Mouse (Mus musculus) limb, embryonic 10.5 days (tissue): ENCODE measurements around the gene Negr1. TPM values are rescaled to one million over a fixed set of nuclear protein-coding genes. Genes with fewer than 3 reads are reported as not detected.

Experiments used
- DNase-seq: peaks from one replicate; pipeline ENCODE4 v3.0.0-alpha.2; 2017; ENCODE audit warnings: low spot score
- H3K27ac ChIP-seq: fragments of 300-500 bp; sonication (generic); 2 replicates; pipeline ENCODE4 v1.5.1; 2016; ENCODE audit warnings: mild to moderate bottlenecking
- H3K27me3 ChIP-seq: fragments of 300-500 bp; sonication (generic); 2 replicates; pipeline ENCODE4 v1.6.1; 2016; ENCODE audit warnings: low read depth, mild to moderate bottlenecking; ENCODE audit not compliant: poor library complexity, severe bottlenecking
- H3K36me3 ChIP-seq: fragments of 300-500 bp; sonication (generic); 2 replicates; pipeline ENCODE4 v1.6.1; 2016; ENCODE audit warnings: mild to moderate bottlenecking, moderate library complexity
- H3K4me1 ChIP-seq: fragments of 300-500 bp; sonication (generic); 2 replicates; pipeline ENCODE4 v1.6.1; 2016
- H3K4me3 ChIP-seq: fragments of 300-500 bp; sonication (generic); 2 replicates; pipeline ENCODE4 v1.5.1; 2016; ENCODE audit warnings: mild to moderate bottlenecking, moderate library complexity
- H3K9me3 ChIP-seq: fragments of 300-500 bp; sonication (generic); replicated peaks from 2 replicates; pipeline ENCODE4 v1.6.1; 2016; ENCODE audit warnings: mild to moderate bottlenecking
- WGBS: fragments of 180-500 bp; shearing (Covaris S2); methylation state at CpG from one replicate; pipeline ENCODE4 v1.1.7; 2016; 5-methylcytosine and 5-hydroxymethylcytosine counted together
- polyA plus RNA-seq: library from polyadenylated mRNA; unstranded; fragments of >200 nt; fragmentation: Nextera tagmentation; extraction: Ambion mirVana; gene quantifications from 2 replicates; pipeline ENCODE4 v1.2.1, GENCODE M21; 2016

Negr1 gene
- polyA plus RNA-seq, 1 experiment from 2014 or later: 1.8 TPM

DNA sequence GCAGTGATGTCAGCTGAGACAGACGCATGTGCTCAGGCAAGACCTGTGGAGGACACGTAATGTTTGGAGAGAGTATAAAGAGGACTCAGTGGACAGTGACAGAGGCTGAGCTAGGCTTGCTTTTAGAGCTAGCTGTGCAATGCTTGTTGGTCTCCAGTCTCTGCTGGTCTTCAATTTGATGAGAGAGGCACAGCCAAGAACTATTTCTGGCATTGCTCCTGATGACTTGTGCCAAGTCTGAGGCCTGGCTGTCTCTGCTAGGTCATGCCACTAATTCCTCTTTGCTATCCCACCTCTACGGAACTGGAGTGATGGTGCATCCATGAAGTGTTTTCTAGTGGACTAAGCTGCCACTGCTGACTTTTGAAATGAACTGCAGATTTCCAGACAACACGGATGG lies 149.1 kb downstream of the Negr1 start:
- no peaks in the 10 kb centered on the region for H3K9me3 ChIP-seq
- H3K27me3 ChIP-seq: no peaks in the 10 kb centered on the region
- 81% methylated on average over 4 of the region's 4 CpGs for WGBS
- H3K4me1 ChIP-seq: 0 out of 2 replicates have a peak, but pooled peaks cover 5% of the 10 kb centered on the region
- H3K4me3 ChIP-seq: no peak overlapping the region
- no peaks in the 10 kb centered on the region for H3K36me3 ChIP-seq
- no peak overlapping the region for H3K27ac ChIP-seq
- DNase-seq: no peak

DNA sequence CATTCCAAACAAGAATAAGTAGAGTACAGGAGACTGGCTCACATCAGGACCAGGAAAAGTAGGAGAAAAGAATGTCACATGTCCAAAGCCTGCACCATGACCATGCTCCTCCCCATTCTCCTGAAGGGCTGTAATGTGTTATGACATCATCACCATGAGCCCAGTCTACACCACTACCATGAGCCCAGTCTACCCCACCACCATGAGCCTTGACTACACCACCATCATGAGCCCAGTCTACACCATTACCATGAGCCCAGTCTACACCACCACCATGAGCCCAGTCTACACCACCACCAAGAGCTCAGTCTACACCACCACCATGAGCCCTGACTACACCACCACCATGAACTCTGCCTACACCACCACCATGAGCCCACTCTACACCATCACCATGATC lies 174.7 kb downstream of the Negr1 start:
- H3K27me3 ChIP-seq: no peaks in the 10 kb centered on the region
- H3K9me3 ChIP-seq: no peaks in the 10 kb centered on the region
- H3K4me3 ChIP-seq: no peak overlapping the region
- no peak overlapping the region for H3K27ac ChIP-seq
- DNase-seq: no peak
- no peaks in the 10 kb centered on the region for H3K4me1 ChIP-seq
- H3K36me3 ChIP-seq: no peaks in the 10 kb centered on the region

DNA sequence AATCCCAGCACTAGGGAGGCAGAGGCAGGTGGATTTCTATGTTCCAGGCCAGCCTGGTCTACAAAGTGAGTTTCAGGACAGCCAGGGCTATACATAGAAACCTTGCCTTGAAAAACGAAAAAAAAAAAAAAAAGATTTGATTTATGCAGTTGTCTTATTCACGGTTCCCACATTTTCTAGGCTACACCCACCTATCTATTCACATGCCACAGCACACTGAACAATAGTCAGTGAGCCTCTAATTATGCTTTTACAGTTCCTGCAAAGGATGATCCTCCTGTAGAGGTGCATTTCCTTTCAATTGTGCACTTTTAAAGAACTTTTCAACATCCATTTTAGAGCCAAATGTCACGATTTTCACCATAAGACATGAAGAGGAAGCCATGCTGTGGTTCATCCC lies 177.9 kb downstream of the Negr1 start:
- H3K27me3 ChIP-seq: no peaks in the 10 kb centered on the region
- H3K4me3 ChIP-seq: no peak overlapping the region
- H3K36me3 ChIP-seq: no peaks in the 10 kb centered on the region
- no peaks in the 10 kb centered on the region for H3K4me1 ChIP-seq
- WGBS: 76% methylated on average over 3 of the region's 3 CpGs
- H3K9me3 ChIP-seq: no peaks in the 10 kb centered on the region
- no peak for DNase-seq
- H3K27ac ChIP-seq: no peak overlapping the region

DNA sequence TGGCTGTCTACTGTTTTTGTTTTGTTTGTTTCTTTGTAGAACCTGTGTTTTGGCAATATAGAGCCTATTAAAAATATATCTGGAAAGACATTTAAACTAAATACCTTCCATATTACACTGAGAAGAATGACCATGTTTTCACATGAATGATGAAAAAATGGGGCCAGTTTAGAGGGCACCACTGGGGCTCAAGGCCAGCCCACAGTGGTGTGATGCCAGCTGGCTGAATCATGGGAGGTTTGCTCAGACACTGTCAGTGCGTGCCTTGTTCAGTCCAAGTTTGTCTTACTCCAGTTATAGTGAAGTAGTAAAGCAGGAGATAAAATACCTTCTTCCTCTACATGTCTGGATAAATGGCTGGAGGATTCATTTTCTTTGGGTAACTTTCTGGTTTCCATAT lies 181.7 kb downstream of the Negr1 start:
- Histone ChIP-seq H3K36me3 (no peaks in the 10 kb centered on the region), H3K27me3 (no peaks in the 10 kb centered on the region), H3K4me1 (peaks cover 20% of the 10 kb centered on the region; the same call in 1 of the 2 replicates), H3K27ac (no peak overlapping the region), H3K9me3 (no peaks in the 10 kb centered on the region), H3K4me3 (no peak overlapping the region)
- no peak for DNase-seq
- 92% methylated on average over 1 of the region's 1 CpGs for WGBS

DNA sequence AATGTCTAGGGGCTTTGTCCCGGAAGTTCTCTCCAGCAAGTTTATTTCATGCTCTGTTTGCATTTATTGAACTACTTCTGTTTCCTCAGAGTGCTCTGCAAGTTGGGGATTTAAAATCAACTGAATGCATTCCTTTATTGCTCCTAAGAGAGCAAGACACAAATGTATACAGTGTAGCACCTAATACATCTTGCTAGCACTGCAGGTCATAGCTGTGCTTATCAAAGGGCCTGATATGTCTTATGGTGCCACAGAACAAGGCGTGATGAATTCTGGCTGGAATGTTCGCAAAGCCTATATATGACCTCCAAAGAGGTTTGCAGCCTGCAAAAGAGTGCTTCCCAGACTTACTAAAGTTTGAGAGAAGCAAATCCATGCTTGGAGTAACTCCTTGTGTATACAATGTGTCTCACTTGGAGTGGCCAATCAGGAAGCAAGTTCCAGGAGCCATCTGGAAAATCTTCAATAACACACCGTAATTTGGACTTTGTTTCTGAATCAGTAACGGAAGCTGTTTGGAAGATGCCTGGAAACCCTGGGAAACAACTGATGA lies 183.7 kb downstream of the Negr1 start:
- H3K36me3 ChIP-seq: no peaks in the 10 kb centered on the region
- H3K9me3 ChIP-seq: no peaks in the 10 kb centered on the region
- DNase-seq: no peak
- no peak overlapping the region for H3K4me3 ChIP-seq
- H3K27ac ChIP-seq: peak overlapping the region; percentile 21; the same call in 1 of the 2 replicates
- H3K4me1 ChIP-seq: peaks cover 26% of the 10 kb centered on the region
- no peaks in the 10 kb centered on the region for H3K27me3 ChIP-seq
- 64% methylated on average over 5 of the region's 5 CpGs for WGBS

DNA sequence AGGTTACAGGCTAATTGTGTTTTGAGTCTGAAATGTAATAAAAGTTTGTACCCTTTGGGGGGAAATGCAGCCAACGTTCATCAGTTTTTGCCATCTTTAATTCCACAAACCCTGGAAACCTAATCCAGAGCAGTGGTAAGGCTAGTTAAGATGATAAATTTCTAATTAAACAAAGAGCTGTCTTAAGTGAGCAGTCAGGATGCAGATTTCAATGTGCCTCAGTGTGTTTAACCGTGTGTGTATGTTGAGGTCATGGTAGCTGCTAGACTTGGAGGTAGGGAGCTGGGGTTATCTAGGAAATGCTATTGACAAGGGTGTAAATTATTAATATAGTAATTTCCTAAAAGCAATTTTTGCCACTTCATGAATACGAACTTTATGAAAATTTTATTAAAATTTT lies 185.9 kb downstream of the Negr1 start:
- DNase-seq: no peak
- Histone ChIP-seq H3K36me3 (no peaks in the 10 kb centered on the region), H3K4me1 (peaks cover 26% of the 10 kb centered on the region), H3K4me3 (no peak overlapping the region), H3K27ac (no peak overlapping the region), H3K9me3 (no peaks in the 10 kb centered on the region), H3K27me3 (no peaks in the 10 kb centered on the region)
- WGBS: 52% methylated on average over 3 of the region's 3 CpGs

DNA sequence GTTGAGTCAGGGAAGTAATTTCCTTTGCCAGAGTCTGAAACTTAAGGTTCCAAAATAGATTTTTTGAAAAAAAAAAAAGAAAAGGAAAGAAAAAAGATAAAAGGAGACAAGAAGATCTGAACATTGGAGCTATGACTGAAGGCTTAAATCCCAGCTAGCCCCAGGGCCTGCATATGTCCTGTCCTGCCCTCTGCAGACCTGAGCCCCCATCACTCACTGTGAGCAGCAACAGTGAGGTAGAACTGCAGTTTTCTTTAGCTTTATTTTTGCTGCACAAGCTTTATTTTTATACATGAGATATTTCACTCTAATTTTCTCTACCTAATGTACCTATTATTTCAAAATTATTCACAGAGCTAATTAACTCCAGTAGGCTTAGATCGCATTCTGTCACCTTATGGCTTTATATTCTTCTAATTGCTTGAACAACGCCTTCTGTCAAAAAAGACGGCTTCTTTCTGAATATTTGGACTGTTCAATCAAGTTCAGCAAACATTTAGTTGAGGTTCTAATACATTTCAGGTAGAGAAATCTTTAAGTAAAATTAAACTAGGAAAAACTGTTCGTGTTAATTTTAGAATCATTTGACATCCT lies 192.3 kb downstream of the Negr1 start:
- no peaks in the 10 kb centered on the region for H3K9me3 ChIP-seq
- 47% methylated on average over 4 of the region's 4 CpGs for WGBS
- no peak for DNase-seq
- H3K27ac ChIP-seq: no peak overlapping the region
- no peaks in the 10 kb centered on the region for H3K36me3 ChIP-seq
- no peaks in the 10 kb centered on the region for H3K27me3 ChIP-seq
- peaks cover 22% of the 10 kb centered on the region for H3K4me1 ChIP-seq
- H3K4me3 ChIP-seq: no peak overlapping the region

DNA sequence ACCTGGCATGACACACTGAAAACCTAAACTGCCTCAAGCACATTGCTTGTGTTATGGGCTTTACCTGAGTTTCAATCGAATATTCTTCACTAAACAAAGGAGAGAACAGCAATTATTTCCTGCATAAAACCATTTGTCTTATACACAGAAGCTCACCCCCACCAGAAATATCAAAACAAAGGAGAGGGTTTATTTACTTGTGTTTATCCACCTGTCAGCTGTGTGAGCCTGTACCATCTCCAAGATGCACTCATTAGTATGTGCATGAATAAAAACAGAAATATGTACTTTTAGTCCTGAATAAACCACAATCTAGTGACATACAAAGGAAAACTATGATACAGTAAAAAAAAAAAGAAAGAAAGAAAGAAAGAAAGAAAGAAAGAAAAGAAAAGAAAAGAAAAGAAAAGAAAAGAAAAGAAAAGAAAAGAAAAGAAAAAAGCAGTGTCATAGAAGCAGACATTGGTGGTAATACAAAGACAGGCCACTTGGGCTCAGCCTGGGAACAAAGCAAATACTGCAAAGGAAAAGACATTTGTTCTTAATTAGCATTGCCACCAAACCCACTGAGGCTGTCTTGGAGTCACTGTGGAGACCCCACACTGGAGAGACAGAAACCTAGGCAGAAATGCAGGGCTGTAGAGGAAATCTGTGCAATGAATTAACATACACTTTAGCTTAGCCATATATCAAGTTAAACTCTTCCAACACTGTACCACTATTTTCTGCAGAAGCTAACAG lies 193.4 kb downstream of the Negr1 start:
- peaks cover 17% of the 10 kb centered on the region for H3K4me1 ChIP-seq

DNA sequence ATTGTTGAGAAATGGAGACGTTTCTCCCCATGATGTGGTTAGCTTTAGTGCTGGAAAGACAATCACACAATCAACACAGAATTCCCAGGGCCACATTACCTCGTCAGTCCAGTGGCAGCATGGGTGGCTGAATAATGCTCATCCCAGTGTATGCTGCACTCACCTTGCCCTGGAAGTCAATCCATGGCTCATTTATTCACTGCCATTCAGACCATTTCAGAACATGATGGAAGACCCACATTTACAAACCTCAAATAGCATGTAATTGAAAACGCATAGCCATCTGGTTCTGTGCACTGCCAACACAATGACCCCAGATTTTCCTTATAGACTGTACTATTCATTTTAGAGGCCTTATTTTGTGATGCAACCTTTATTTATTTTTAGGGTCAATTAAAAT lies 203.4 kb downstream of the Negr1 start:
- Histone ChIP-seq H3K4me3 (no peak overlapping the region), H3K27me3 (no peaks in the 10 kb centered on the region), H3K36me3 (no peaks in the 10 kb centered on the region), H3K9me3 (no peaks in the 10 kb centered on the region), H3K4me1 (no peaks in the 10 kb centered on the region), H3K27ac (no peak overlapping the region)
- WGBS: 69% methylated on average over 3 of the region's 3 CpGs
- no peak for DNase-seq

More for the DNA sequence above, 193.4 kb downstream of the Negr1 start:
- no peaks in the 10 kb centered on the region for H3K36me3 ChIP-seq
- peak; percentile 44 for DNase-seq
- H3K27me3 ChIP-seq: no peaks in the 10 kb centered on the region
- no peaks in the 10 kb centered on the region for H3K9me3 ChIP-seq
- H3K4me3 ChIP-seq: no peak overlapping the region
- H3K27ac ChIP-seq: no peak overlapping the region; the same call in 1 of the 2 replicates
- WGBS: 72% methylated on average over 1 of the region's 1 CpGs

DNA sequence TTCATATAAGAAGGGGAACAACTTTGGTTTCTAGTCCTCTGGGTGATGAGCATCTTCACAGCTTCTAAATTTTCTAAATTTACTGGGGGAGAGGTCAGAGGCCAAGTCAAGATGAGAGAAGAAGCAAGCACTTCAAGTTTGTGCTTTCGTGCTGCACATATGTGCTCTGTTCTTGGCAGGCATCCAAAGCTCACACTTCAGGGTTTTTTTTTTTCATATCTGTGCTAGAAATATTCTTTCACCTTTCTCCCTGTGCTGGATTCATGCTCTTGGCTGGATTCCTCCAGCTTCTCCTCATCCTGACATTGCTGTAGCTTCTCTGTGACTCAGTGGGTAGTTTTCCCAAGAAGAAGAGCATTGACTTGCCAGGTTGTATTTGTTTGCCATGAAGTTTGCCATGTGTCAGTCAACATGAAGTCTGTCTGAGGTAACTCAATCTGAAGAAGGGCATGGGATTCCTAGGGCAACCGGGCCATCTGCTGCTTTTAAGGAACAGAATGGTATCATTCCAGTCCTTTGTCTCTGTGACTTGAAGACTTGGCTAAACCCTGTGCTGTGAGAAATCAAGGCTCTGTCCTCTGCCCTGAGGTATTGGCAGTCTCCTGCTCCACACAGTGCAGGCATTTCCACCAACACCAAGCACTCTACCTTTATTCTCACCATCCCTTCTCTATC lies 204.7 kb downstream of the Negr1 start:
- H3K4me3 ChIP-seq: no peak overlapping the region
- 68% methylated on average over 2 of the region's 2 CpGs for WGBS
- no peaks in the 10 kb centered on the region for H3K4me1 ChIP-seq
- H3K27ac ChIP-seq: no peak overlapping the region
- H3K36me3 ChIP-seq: no peaks in the 10 kb centered on the region
- DNase-seq: no peak
- H3K9me3 ChIP-seq: no peaks in the 10 kb centered on the region
- no peaks in the 10 kb centered on the region for H3K27me3 ChIP-seq

DNA sequence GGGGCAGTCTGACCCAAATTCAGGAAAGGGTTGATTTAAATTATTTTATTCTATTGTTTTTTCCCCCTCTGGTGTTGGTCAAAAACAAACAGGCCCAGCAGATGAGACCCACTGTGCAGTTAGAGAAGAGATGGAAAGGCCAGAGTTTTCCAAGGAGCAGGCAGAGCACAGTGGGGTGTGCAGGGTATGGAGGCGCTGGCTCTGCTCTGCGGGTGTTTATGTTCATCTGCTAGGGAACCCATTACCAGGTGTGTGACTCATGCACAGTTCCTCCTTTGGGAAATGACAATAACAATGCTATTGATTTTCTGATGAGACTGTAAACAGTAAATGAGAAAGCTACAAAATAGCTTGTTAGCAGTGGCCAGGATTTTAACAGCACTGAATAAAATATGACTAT lies 210.0 kb downstream of the Negr1 start:
- Histone ChIP-seq H3K9me3 (no peaks in the 10 kb centered on the region), H3K4me1 (no peaks in the 10 kb centered on the region), H3K27me3 (no peaks in the 10 kb centered on the region), H3K27ac (no peak overlapping the region), H3K36me3 (no peaks in the 10 kb centered on the region), H3K4me3 (no peak overlapping the region)
- no peak for DNase-seq
- WGBS: 87% methylated on average over 2 of the region's 2 CpGs

DNA sequence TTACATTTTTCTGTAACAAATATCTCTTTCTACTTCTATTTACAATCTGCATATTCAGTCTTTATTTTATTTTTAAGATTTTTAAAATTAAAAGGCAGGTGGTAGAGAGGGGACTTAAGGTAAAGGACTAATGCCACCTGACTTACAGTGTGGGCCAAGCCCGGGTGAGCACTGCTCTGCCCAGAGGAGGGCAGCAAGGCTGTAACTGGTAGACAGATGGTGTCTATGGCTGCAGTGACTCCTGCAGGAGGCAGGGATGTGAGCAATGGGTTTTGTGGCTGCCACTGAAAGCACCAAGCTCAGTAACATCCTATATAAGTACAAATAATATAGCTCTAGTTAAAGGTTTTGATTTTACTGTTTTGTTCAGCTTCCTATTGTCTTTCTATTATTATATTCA lies 210.5 kb downstream of the Negr1 start:
- no peaks in the 10 kb centered on the region for H3K27me3 ChIP-seq

DNA sequence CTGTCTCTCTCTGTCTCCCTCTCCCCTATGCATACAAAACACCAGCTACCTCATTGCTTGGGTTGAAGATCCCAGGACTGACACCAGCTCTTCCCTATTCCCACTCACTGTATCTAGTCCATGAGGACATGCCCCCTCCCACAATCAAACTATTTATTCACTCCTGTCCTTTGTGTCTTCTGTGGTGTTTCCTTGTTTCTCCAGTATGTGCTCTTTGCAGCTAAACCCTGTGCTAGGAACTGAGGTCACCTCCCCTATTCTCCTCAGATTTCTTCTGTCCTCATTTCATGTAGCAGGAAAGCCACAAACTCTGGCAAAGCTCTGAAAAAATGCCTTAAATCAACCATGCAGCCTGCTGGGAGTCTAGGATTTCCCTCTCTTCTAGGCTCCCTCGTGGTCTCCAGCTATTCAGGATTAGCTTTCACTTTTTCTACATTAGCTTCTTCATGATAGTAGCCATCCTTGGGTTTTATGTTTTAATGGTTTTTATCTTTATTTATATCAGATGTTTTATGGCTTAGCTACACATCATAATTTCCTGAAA lies 222.8 kb downstream of the Negr1 start:
- Histone ChIP-seq H3K27me3 (no peaks in the 10 kb centered on the region), H3K4me1 (no peaks in the 10 kb centered on the region), H3K9me3 (no peaks in the 10 kb centered on the region), H3K4me3 (no peak overlapping the region), H3K27ac (no peak overlapping the region), H3K36me3 (no peaks in the 10 kb centered on the region)
- 54% methylated on average over 1 of the region's 1 CpGs for WGBS
- no peak for DNase-seq

More for the DNA sequence above, 210.5 kb downstream of the Negr1 start:
- H3K36me3 ChIP-seq: no peaks in the 10 kb centered on the region
- H3K4me1 ChIP-seq: no peaks in the 10 kb centered on the region
- no peak for DNase-seq
- WGBS: 56% methylated on average over 1 of the region's 1 CpGs
- no peaks in the 10 kb centered on the region for H3K9me3 ChIP-seq
- H3K4me3 ChIP-seq: no peak overlapping the region
- H3K27ac ChIP-seq: no peak overlapping the region
